Mouse (Mus musculus): ENCODE measurements around the gene Mob1b. TPM values are rescaled to one million over a fixed set of nuclear protein-coding genes. Genes with fewer than 3 reads are reported as not detected.
"Not testable (repeated sequence)": the region's sequence is repeated elsewhere in the genome, so short reads cannot be mapped to it uniquely, and the experiment has no call there.

The Mob1b gene
- polyA plus RNA-seq, 1 experiment from 2014 or later: 18.0 TPM

DNA sequence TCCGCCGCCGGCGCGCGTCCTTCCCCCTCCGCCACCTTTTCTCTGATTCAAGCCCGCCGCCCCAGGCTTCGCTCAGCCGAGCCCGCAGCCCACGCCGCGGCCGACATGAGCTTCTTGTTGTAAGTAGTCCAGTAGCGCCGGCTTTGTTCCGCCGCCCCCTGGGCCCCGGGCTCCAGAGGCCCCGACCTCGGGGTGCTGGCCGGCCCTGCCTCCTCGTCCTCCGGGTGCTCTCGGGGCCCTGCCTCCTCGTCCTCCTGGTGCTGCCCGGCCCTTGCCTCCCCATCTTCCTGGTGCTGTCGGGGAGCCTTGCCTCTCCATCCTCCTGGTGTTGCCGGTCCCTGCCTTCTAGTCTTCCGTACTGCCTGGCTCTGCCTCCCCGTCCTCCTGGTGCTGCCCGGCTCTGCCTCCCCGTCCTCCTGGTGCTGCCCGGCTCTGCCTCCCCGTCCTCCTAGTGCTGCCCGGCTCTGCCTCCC is 384 bp downstream of the Mob1b start:
- WGBS: under 1% methylated on average over 32 of the region's 38 CpGs
- no peaks in the 10 kb centered on the region for H3K36me3 ChIP-seq (ENCODE audit: control insufficient read depth, insufficient read depth, low read length)
- H3K9me3 ChIP-seq (ENCODE audit: control insufficient read depth, low read length): no peaks in the 10 kb centered on the region
- H3K27me3 ChIP-seq (ENCODE audit: control insufficient read depth, insufficient read depth, low read length): no peaks in the 10 kb centered on the region
- peaks cover 9% of the 10 kb centered on the region for H3K4me1 ChIP-seq (ENCODE audit: control insufficient read depth, insufficient read depth, low read length)
- H3K4me3 ChIP-seq (ENCODE audit: low read length): peak overlapping the region; percentile 97
- peak overlapping the region; percentile 94 for H3K27ac ChIP-seq (ENCODE audit: low read depth, low read length)
- peak; percentile 79 for ATAC-seq (ENCODE audit: low FRiP score, low TSS enrichment)
- H3K9ac ChIP-seq (ENCODE audit: low read depth, low read length): peak overlapping the region; percentile 97
- H3K4me2 ChIP-seq (replicated peaks; ENCODE audit: low read depth, low read length): peak overlapping the region; percentile 91

DNA sequence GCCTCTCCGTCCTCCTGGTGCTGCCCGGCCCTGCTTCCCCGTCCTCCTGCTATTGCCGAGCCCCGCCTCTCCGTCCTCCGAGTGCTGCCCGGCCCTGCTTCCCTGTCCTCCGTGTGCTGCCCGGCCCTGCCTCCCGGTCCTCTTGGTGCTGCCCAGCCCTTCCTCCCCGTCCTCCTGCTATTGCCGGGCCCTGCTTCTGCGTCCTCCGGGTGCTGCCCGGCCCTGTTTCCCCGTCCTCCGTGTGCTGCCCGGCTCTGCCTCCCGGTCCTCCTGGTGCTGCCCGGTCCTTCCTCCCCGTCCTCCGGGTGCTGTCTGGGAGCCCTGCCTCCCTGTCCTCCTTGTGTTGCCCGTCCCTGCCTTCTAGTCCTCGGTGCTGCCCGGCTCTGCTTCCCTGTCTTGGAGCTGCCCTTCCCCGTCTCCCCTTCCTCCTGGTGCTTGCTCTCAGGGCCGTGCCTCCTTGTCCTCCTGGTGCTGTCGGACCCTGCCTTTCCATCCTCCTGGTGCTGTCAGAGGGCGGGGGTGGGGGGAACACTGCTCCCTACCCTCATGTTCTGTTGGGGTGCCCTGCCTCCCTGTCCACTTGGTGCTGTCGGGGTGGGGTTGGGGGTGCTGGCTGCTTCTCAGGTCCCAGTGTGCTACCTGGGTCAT is 1.0 kb downstream of the Mob1b start:
- WGBS: under 1% methylated on average over 31 of the region's 31 CpGs
- Histone ChIP-seq H3K4me1 (ENCODE audit: control insufficient read depth, insufficient read depth, low read length) (peaks cover 9% of the 10 kb centered on the region), H3K36me3 (ENCODE audit: control insufficient read depth, insufficient read depth, low read length) (no peaks in the 10 kb centered on the region), H3K4me2 (replicated peaks; ENCODE audit: low read depth, low read length) (peak overlapping the region; percentile 91), H3K27ac (ENCODE audit: low read depth, low read length) (peak overlapping the region; percentile 94; the same call in 1 of the 2 replicates), H3K9ac (ENCODE audit: low read depth, low read length) (peak overlapping the region; percentile 97), H3K9me3 (ENCODE audit: control insufficient read depth, low read length) (no peaks in the 10 kb centered on the region), H3K4me3 (ENCODE audit: low read length) (peak overlapping the region; percentile 97), H3K27me3 (ENCODE audit: control insufficient read depth, insufficient read depth, low read length) (no peaks in the 10 kb centered on the region)
- peak; percentile 28 for ATAC-seq (ENCODE audit: low FRiP score, low TSS enrichment)

DNA sequence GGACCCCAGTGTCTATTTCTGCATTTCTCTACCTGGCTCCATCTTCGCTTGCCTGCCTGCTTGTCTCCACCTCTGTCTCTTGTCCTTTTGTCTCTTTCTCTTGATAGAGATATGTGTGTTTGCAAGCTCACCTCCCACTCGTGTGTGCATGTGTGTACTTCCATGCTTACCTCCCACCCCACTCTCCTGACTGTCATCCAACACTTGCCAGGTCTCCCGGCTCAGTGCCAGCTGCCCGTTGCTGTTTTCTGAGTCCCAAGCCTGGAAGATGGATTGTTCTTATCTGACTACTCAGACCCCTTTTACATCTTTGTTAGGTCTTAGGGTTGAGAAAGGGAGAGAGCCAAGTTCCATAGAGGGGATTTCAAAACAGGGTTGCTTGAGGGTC is 1.6 kb downstream of the Mob1b start:
- H3K4me1 ChIP-seq (ENCODE audit: control insufficient read depth, insufficient read depth, low read length): peaks cover 9% of the 10 kb centered on the region
- H3K27ac ChIP-seq (ENCODE audit: low read depth, low read length): no peak overlapping the region
- H3K4me3 ChIP-seq (ENCODE audit: low read length): peak overlapping the region; percentile 97
- no peaks in the 10 kb centered on the region for H3K9me3 ChIP-seq (ENCODE audit: control insufficient read depth, low read length)
- H3K4me2 ChIP-seq (replicated peaks; ENCODE audit: low read depth, low read length): peak overlapping the region; percentile 91
- 15% methylated on average over 4 of the region's 4 CpGs for WGBS
- H3K9ac ChIP-seq (ENCODE audit: low read depth, low read length): peak overlapping the region; percentile 97; the same call in 1 of the 2 replicates
- ATAC-seq (ENCODE audit: low FRiP score, low TSS enrichment): no peak
- H3K27me3 ChIP-seq (ENCODE audit: control insufficient read depth, insufficient read depth, low read length): no peaks in the 10 kb centered on the region
- H3K36me3 ChIP-seq (ENCODE audit: control insufficient read depth, insufficient read depth, low read length): no peaks in the 10 kb centered on the region

DNA sequence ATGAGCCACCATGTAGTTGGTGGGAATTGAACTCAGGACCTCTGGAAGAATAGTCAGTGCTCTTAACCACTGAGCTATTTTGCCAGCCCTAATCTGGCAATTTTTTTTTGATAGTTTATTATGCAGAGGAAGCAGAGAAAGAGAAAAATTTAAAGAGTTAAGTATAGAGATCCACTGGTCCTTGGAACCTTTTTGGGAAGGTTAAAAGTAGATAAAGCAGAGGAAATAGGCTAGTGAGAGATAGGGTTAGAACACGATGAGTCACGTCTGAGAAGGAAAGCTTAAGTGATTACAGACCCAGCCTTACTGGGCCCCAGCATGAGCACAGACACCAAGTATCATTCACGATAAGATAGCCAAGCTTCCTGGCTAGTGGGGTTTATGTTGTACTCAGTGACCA is 3.4 kb downstream of the Mob1b start:
- H3K9ac ChIP-seq (ENCODE audit: low read depth, low read length): no peak overlapping the region
- 65% methylated on average over 3 of the region's 3 CpGs for WGBS

DNA sequence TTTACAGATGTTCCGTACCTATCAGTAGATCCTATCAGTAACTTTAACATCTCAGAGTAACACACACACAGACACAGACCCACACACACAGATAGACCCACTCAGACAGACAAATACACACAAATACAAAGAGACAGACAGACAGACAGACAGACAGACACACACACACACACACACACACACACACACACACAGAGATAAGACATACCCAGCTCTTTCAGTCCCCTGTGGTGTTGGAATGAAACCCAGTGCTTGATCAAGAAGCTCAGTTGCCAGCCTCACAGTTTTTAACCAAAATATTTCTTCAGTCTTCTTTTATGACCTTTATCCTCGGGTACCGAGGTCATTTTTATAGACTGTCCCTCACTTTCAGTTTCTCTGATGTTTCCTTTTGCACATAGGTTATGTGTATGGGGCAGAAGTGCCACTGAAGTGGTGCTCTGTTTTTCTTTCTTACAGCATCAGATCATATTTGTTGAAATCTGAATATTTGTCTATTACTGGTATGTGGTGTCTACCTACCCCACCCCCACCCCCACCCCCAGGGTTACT is 7.0 kb downstream of the Mob1b start:
- Histone ChIP-seq H3K4me3 (ENCODE audit: low read length) (no peak overlapping the region), H3K27me3 (ENCODE audit: control insufficient read depth, insufficient read depth, low read length) (no peaks in the 10 kb centered on the region), H3K4me2 (replicated peaks; ENCODE audit: low read depth, low read length) (no peak overlapping the region), H3K9ac (ENCODE audit: low read depth, low read length) (no peak overlapping the region), H3K9me3 (ENCODE audit: control insufficient read depth, low read length) (no peaks in the 10 kb centered on the region), H3K27ac (ENCODE audit: low read depth, low read length) (no peak overlapping the region), H3K4me1 (ENCODE audit: control insufficient read depth, insufficient read depth, low read length) (no peaks in the 10 kb centered on the region), H3K36me3 (ENCODE audit: control insufficient read depth, insufficient read depth, low read length) (no peaks in the 10 kb centered on the region)
- ATAC-seq (ENCODE audit: low FRiP score, low TSS enrichment): no peak
- 76% methylated on average over 3 of the region's 3 CpGs for WGBS

More for the DNA sequence above, 3.4 kb downstream of the Mob1b start:
- H3K9me3 ChIP-seq (ENCODE audit: control insufficient read depth, low read length): no peaks in the 10 kb centered on the region
- no peak overlapping the region for H3K4me2 ChIP-seq (replicated peaks; ENCODE audit: low read depth, low read length)
- H3K4me3 ChIP-seq (ENCODE audit: low read length): no peak overlapping the region
- H3K36me3 ChIP-seq (ENCODE audit: control insufficient read depth, insufficient read depth, low read length): no peaks in the 10 kb centered on the region
- H3K27ac ChIP-seq (ENCODE audit: low read depth, low read length): no peak overlapping the region
- H3K27me3 ChIP-seq (ENCODE audit: control insufficient read depth, insufficient read depth, low read length): no peaks in the 10 kb centered on the region
- peaks cover 9% of the 10 kb centered on the region for H3K4me1 ChIP-seq (ENCODE audit: control insufficient read depth, insufficient read depth, low read length)
- ATAC-seq (ENCODE audit: low FRiP score, low TSS enrichment): no peak

DNA sequence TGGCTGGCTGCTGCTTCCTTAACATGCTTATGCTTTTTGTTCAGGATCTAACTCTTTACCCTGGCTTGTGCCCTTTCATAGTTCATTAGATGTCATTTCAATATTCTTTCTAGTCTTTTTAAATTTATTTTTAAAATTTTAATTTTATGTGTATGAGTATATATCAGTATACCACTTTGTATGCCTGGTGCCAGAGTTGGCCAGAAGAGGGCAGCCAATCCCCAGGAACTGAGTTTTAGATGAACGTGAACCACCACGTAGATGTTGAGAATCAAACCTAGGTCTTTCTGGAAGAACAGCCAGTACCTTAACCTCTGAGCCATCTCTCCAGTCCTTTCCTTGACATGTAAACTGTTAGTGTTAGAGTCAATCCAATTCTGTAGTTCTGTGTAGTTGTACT is 14.1 kb downstream of the Mob1b start:
- ATAC-seq (ENCODE audit: low FRiP score, low TSS enrichment): no peak
- H3K9me3 ChIP-seq (ENCODE audit: control insufficient read depth, low read length): no peaks in the 10 kb centered on the region

DNA sequence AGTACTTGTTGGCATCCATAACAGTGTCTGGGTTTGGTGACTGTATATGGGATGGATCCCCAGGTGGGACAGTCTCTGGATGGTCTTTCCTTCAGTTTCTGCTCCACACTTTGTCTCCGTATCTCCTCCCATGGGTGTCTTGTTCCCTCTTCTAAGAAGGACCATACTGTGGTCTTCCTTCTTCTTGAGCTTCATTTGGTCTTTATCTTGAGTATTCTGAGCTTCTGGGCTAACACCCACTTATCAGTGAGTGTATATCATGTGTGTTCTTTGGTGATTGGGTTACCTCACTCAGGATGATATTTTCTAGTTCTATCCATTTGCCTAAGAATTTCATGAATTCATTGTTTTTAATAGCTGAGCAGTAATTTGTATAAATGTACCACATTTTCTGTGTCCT is 20.4 kb downstream of the Mob1b start:
- not testable (repeated sequence) for ATAC-seq (ENCODE audit: low FRiP score, low TSS enrichment); H3K36me3 ChIP-seq (ENCODE audit: control insufficient read depth, insufficient read depth, low read length); H3K4me2 ChIP-seq (replicated peaks; ENCODE audit: low read depth, low read length); H3K9ac ChIP-seq (ENCODE audit: low read depth, low read length); H3K9me3 ChIP-seq (ENCODE audit: control insufficient read depth, low read length); H3K4me1 ChIP-seq (ENCODE audit: control insufficient read depth, insufficient read depth, low read length); H3K27me3 ChIP-seq (ENCODE audit: control insufficient read depth, insufficient read depth, low read length); H3K4me3 ChIP-seq (ENCODE audit: low read length); H3K27ac ChIP-seq (ENCODE audit: low read depth, low read length)
- 100% methylated on average over 1 of the region's 1 CpGs for WGBS

More for the DNA sequence above, 14.1 kb downstream of the Mob1b start:
- H3K9ac ChIP-seq (ENCODE audit: low read depth, low read length): no peak overlapping the region
- H3K27ac ChIP-seq (ENCODE audit: low read depth, low read length): no peak overlapping the region
- 95% methylated on average over 2 of the region's 2 CpGs for WGBS
- H3K36me3 ChIP-seq (ENCODE audit: control insufficient read depth, insufficient read depth, low read length): no peaks in the 10 kb centered on the region
- H3K4me3 ChIP-seq (ENCODE audit: low read length): no peak overlapping the region
- H3K4me2 ChIP-seq (replicated peaks; ENCODE audit: low read depth, low read length): no peak overlapping the region
- H3K4me1 ChIP-seq (ENCODE audit: control insufficient read depth, insufficient read depth, low read length): no peaks in the 10 kb centered on the region
- H3K27me3 ChIP-seq (ENCODE audit: control insufficient read depth, insufficient read depth, low read length): no peaks in the 10 kb centered on the region

DNA sequence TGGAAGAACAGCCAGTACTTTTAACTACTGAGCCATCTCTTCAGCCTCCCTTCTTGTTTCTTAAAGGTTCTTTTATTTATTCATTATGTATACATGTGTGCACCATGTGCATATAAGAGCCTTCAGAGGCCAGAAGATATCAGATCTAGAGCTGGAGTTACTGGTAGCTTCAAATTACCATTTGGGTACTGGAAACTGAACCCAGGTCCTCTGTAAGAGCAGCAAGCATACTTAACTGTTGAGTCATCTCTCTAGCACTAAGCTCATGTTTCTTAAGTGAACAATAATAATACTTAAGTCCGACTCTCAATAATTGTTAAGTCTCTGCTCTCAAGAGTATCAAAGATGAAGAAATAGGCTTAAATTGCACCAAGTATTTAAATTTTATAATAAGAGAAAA is 27.1 kb downstream of the Mob1b start:
- no peak overlapping the region for H3K4me2 ChIP-seq (replicated peaks; ENCODE audit: low read depth, low read length)
- 84% methylated on average over 1 of the region's 1 CpGs for WGBS
- peaks cover 11% of the 10 kb centered on the region; the same call in 1 of the 2 replicates for H3K36me3 ChIP-seq (ENCODE audit: control insufficient read depth, insufficient read depth, low read length)
- no peak overlapping the region for H3K27ac ChIP-seq (ENCODE audit: low read depth, low read length)
- H3K4me1 ChIP-seq (ENCODE audit: control insufficient read depth, insufficient read depth, low read length): no peaks in the 10 kb centered on the region
- H3K9me3 ChIP-seq (ENCODE audit: control insufficient read depth, low read length): no peaks in the 10 kb centered on the region
- no peaks in the 10 kb centered on the region for H3K27me3 ChIP-seq (ENCODE audit: control insufficient read depth, insufficient read depth, low read length)
- no peak for ATAC-seq (ENCODE audit: low FRiP score, low TSS enrichment)
- H3K9ac ChIP-seq (ENCODE audit: low read depth, low read length): no peak overlapping the region
- no peak overlapping the region for H3K4me3 ChIP-seq (ENCODE audit: low read length)

DNA sequence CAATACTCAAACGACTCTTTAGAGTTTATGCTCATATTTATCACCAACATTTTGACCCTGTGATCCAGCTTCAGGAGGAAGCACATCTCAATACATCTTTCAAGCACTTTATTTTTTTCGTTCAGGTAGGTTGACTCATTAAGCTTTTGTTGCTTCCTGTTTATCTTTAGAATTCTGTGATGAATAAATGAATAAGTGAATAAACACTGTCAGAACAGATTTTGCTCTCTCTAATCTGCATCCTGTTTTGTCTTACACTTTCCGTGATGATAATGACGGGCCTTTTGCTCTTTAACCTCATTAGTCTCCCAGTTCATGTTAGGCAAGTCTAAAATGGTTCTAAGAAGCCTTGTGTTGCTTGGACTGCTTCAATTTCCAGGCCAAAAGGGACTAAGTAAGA is 32.5 kb downstream of the Mob1b start:
- ATAC-seq (ENCODE audit: low FRiP score, low TSS enrichment): no peak
- WGBS: 90% methylated on average over 4 of the region's 4 CpGs

More for the DNA sequence above, 32.5 kb downstream of the Mob1b start:
- Histone ChIP-seq H3K27me3 (ENCODE audit: control insufficient read depth, insufficient read depth, low read length) (no peaks in the 10 kb centered on the region), H3K9me3 (ENCODE audit: control insufficient read depth, low read length) (no peaks in the 10 kb centered on the region), H3K4me1 (ENCODE audit: control insufficient read depth, insufficient read depth, low read length) (no peaks in the 10 kb centered on the region), H3K4me3 (ENCODE audit: low read length) (no peak overlapping the region), H3K9ac (ENCODE audit: low read depth, low read length) (no peak overlapping the region), H3K27ac (ENCODE audit: low read depth, low read length) (no peak overlapping the region), H3K36me3 (ENCODE audit: control insufficient read depth, insufficient read depth, low read length) (peaks cover 21% of the 10 kb centered on the region; the same call in 1 of the 2 replicates), H3K4me2 (replicated peaks; ENCODE audit: low read depth, low read length) (no peak overlapping the region)

Data from kidney, embryonic 14.5 days (tissue).